Mouse (Mus musculus) monocyte, adult 2 months (primary cell): Measurements from ENCODE around the gene Rassf1.

ENCODE experiments used
- DNase-seq, 2 experiments: peaks; one replicate each; pipeline ENCODE4 v3.0.0; 2022; ENCODE audit warnings: low spot score in 2 of 2, low read depth in 1 of 2

Gene Rassf1

GRCm38 (mm10) chr9:107601275-107601674 is 49.9 kb downstream of the Rassf1 start:
- DNase-seq, result no peak

GRCm38 (mm10) chr9:107602068-107602648 is 50.8 kb downstream of the Rassf1 start:
- DNase-seq, result peak; percentile 77 to 89

DNA sequence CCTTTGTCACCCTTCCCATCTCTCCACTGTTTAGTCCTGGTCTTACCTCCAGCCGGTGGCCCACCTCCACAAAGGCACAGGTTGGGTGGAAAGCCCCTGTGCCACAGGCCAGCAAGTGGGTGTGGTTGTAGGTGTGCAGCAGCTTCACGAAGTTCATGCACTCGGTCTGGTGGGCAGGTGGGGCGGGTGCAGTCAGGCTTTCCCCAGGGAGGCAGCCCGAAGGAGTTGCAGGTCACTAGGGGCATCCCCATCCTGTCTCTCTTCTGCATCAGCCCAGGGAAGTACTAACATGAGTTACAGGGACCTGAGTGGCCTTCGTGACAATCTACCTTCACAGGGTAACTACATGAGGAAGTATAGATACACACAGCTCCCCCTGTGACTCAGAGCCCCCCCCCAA is 51.9 kb downstream of the Rassf1 start:
- DNase-seq, result no peak

GRCm38 (mm10) chr9:107605041-107605661 is 53.8 kb downstream of the Rassf1 start:
- DNase-seq, result no peak

GRCm38 (mm10) chr9:107606591-107606990 is 55.2 kb downstream of the Rassf1 start:
- no peak for DNase-seq

- no peak for DNase-seq
Measured at GRCm38 (mm10) chr9:107607036-107607435, 55.7 kb downstream of the Rassf1 start.

DNA sequence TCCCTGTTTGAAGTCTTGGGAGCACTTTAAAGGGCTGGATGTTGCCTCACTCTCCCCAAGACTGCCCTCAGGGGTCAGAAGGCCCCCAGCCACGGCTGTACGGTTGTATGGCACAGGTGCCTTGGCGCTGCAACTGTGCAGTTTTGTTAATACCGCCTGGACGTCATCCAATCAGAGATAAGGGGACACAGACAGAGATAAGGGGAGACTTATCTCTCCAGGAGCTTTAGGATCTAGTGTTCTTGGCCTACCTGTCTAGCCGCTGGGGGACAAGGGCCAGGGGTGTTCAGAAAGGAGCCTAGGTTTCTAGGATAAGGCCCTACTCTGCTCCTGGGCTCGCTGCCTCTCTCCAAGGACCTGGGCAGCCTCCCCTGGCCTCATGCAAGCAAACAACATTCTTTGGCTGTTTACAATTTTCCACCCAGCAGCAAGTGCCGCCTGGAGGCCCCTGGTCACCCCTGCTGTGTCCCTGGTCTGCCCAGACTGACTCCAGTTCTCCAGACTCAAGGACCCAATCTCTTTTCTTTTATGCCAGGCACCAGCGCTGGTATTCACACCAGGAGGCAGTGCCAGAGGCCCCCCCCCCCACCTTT is 56.4 kb downstream of the Rassf1 start:
- DNase-seq, result no peak

DNA sequence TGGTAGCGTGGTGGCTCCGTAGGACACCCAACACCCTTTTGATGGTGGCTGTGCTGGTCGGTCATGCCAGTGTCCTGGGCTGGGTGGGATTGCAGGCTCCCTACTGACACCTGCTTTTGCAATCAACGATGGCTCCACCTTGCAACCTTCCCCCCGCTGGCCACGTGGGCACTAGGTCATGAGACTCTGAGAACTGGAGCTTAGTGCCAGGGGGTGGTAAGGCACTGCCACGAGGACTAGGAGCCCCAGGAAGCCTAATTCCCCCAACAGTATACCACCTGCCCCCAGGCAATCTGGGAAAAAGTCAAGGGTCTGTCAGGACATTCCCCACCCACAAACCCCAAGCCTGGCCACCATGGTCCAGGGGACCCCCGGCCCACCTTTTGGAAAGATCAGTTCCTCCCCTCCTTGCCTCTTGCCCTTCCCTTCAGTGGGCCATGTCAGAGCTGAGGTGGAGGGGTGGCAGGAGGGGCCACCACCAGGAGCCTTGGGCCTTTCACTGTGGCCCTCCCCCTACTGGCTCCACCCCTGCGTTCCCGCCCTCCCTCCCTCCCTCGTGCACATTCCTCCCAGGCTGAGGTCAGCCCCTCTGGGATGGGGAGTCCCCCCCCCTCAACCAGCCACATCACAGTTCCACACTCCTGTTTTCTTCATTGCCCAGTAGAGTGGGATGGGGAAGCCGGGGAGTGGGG is 57.5 kb downstream of the Rassf1 start, which contains the start of gene Sema3b:
Sema3b (minus strand) TSS at position 489 of the 692 bp plus-strand sequence.
- DNase-seq, result no peak

GRCm38 (mm10) chr9:107609433-107609830 is 58.1 kb downstream of the Rassf1 start:
- DNase-seq, result no peak

- no peak for DNase-seq
Measured at GRCm38 (mm10) chr9:107611456-107612190, 60.3 kb downstream of the Rassf1 start.
